Mouse (Mus musculus): Measurements from ENCODE around the gene Gjb1. TPM values are rescaled to one million over a fixed set of nuclear protein-coding genes. Genes with fewer than 3 reads are reported as not detected.

Gene Gjb1
- total RNA-seq, 2 experiments from 2014 or later = 13.2 TPM

DNA sequence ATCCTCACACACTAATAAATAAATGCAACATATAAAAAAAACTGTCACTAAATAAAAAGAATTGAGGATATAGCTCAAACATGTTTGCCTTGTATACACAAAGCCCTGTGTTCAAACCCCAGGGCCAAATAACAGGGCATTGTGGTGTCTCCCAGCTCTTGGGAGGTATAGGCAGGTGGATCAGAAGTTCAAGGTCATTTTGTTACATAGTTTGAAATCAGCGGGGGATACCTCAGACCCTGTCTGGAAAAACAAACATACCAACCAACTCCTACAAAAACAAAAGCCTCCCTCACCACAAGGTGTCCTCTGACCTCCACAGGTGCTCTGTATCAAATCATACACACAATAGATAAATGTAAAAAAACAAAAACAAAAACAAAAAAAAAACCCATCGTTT is 18.2 kb downstream of the Gjb1 start:
- DNase-seq (ENCODE audit: extremely low spot score in 1 of 2, low spot score in 1 of 2) = no peak

DNA sequence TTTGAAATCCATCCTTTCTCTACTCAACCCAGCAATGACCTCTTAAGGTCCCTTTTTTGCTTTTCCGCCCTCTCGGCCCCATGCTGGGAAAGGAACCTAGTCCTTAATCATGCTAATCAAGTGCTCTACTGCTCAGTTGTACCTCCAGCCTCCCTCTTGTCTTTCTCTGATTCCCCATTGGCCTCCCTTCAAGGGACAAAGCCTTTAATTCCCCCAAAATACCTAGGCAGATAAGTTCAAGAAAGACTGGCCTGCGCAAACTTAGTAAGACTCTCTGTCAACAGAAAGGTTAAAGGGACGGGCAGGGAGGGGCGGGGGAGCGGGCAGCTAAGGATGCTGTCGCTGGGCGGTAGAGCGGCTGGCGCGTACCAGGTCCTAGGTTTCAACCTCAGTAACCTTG is 20.3 kb downstream of the Gjb1 start:
- no peak for DNase-seq (ENCODE audit: extremely low spot score in 1 of 2, low spot score in 1 of 2)

DNA sequence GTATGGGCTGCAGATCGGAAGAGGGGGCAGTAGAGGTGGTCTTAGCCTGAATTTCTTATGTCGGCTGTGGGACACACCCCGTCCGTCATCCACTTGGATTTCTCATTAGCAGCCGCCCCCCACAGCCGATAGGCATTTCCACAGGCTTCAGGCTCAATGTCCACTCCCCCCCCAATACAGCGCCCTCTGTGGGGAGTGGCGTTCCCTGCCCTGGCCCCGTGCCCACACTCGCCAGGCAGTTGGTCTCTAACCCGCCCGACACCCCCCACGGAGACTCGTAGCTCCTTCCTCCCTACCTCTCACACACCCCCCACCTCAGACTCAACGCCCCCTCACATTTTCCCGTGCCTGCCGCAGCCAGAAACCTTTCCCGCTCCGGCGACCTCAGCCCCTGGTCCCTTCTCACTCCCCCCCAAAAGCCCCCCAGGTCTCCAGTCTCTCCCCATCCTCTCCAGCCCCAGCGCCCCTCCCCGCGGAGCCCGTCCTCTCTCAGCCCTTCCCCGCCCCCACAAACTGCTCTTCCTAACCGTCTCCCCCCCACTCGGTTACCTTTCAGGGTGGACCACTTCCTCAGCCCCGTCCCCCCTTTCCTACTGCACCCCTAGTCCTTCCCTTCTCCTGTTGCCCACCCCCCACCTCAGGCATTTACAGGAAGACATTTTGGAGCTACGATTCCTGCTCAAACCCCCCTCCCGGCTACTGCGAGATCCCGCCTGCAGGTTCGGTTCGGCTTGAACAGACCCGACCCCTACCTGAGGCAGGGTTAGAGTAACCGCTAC is 43.0 kb downstream of the Gjb1 start:
- peak; percentile 36 for DNase-seq (ENCODE audit: extremely low spot score in 1 of 2, low spot score in 1 of 2)

DNA sequence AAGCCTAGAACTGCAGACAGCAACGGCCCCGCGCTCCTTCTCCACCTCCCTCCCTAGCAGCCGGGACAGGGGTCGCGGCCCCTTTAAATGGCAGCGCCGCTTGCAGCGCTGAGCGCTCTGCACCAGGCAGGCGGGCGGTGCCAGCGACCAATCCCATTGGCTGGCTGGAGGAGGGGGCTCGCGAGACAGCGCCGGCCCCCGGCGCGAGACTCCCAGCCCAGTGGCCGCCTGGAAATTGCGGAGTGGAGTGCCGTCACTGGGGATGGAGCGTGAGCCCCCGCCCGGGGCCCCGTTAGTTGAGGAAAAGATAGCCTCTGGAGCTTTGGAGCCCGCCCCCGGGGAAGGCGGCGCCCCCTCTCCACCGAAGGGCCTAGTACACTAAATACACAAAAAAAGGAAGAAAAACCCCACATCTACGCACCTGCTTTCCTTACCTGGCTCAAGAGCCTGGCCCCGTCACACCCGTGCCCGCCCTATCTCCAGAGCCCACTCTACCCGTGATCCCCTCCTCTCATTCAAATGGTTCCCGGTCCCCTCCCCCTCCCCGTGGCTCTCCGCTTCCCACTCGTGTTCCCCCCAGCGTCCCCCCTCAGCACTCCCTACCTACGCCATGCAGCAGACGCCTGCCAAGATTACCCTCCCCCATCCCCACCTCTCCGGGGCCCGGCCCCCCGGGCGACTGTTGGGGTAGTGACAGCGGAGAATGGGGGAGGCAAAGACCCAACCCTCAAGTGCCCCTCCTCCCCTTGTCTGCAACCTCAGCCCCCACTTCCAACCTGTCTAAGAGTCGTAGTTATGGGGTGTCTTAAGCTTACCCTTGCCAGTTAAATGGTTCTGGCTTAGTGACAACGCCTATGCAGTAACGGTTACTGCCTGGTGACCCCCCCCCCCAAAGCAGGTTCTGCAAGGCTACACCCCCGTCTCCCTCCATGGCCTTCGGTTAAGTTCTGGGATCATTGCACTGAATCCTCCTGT is 43.8 kb downstream of the Gjb1 start:
- peak; percentile 70 to 76 for DNase-seq (ENCODE audit: extremely low spot score in 1 of 2, low spot score in 1 of 2)

DNA sequence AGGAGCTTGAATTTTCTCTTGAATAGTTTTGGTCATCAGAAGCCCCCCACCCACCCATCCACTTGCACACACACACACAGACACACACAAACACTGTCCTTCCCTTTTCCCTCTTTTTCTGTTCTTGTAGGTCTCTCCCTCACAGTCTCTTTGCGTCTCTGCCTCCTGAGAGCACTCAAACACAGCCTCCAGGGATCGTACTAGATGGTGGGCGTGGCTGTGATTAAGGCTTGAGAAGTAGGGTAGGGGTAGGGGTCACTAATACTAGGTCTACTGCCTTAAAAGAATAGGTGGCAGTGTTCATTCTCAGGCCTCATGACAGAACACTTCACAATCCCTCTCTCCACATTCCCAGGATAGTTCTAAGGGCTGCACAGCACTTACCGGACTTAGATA is 44.5 kb downstream of the Gjb1 start, which contains the start of gene Zmym3:
Gene Zmym3, minus strand, starts transcription at position 150 of the 396 bp plus-strand sequence.
- no peak for DNase-seq (ENCODE audit: extremely low spot score in 1 of 2, low spot score in 1 of 2)

DNA sequence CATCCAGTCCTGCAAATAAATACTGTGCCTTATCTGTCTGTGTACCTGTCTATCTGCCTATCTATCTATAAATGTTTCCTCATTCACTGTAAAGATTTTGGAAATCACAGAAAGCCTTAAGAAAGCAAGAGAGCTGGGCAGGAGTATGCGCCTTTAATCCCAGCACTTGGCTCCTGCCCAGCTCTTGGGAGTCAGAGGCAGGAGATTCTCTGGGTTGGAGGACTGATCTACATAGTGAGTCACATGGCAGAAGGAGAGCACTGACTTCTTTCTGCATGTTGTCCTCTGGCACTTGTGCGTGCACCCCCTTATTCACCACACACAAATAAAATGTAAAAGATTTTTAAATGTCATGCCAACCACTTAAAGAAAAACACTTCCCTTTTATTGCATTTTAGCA is 47.3 kb downstream of the Gjb1 start:
- DNase-seq (ENCODE audit: extremely low spot score in 1 of 2, low spot score in 1 of 2) = no peak

DNA sequence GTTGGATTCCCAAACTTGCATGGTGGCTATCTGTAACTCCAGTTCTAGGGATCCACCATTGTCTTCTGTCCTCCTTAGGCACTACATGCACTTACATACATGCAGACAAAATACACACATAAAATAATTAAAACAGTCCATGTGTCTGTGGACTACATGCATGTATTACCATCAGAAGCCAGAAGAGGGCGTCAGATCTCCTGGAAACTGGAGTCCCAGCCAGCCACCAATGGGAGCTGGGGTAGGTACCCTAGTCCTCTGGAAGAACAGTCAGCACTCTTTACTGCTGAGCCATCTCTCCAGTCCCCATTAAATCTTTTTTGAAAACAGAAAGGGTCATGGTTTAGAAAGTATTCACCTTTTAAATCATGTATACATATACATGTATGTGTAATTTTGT is 51.6 kb downstream of the Gjb1 start:
- no peak for DNase-seq (ENCODE audit: extremely low spot score in 1 of 2, low spot score in 1 of 2)

DNA sequence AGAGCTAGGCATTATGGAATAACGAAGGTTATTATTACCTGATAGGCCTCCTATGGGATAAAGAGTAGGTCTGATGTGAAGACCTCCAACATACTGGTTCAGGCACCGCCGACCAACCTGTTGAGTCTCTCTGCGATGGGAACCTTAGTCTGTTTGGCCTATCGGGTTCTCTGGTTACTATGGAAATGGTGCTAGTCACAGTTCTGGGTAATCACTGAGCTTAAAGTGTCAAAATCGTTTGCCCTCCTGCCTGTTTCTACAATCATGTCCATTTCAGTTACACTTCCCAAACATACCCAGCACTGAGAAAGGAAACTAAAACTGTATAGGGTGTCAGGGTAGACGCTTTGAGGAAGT is 52.6 kb downstream of the Gjb1 start:
- DNase-seq (ENCODE audit: extremely low spot score in 1 of 2, low spot score in 1 of 2) = no peak

DNA sequence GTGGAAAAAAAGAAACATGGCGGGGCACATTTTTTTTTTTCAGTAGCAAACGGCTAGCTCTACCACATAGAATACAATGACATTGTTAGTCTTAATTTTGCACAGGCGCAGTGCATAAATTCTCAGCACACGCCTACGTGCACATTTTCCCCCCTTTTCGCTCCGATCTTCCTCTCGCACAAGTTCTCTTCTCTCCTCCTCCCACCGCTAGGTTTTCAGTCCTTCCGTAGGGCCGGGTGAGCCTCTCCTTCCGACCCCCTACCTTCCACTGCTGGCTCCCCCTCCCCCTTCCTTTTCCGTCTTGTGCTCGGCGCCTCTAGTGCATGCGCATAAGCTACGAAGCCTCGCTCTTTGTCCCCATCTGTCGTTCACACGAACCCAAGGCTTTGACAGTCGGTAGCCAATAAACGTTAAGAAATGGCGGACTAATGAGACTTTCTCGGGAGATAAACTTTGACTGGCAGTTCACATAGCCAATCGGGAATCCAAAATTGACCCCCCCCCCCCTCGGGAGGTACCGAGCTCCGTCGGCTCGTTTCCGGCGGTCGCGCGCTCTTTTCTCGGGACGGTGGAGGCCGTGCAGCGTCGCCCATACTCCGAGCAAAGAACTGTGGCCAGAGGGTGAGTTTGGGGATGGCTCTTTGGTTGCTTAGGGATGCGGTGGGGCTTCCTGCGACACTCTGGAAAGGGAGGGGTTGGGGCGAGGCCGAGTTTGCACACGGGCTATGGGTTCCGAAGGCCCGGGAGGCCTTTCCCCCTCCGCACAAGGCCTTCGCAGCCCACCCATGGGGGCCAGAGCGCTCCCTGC is 53.2 kb downstream of the Gjb1 start, which contains the start of gene Nono:
Gene Nono, plus strand, starts transcription at position 177 of the 808 bp plus-strand sequence.
- peak; percentile 58 to 61 for DNase-seq (ENCODE audit: extremely low spot score in 1 of 2, low spot score in 1 of 2)

DNA sequence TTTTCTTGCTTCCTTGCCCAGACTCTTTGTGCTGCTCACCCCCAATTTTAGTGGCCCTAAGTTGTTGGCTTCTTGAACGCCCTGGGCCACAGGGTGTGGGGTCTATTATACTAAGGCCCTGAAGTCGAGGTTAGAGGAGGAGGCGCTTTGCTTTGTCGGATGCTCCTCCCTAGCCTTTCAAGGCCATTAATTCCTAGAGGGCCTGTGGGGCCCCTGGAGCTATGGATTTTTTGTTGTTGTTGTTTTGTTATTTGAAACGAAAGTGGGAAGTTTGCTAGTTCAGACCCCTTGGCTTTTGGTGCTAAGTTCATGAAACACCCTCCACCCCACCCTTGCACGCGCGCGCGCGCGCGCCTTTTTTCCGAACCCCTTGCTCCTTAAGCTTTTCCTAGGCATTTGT is 53.8 kb downstream of the Gjb1 start:
- no peak for DNase-seq (ENCODE audit: extremely low spot score in 1 of 2, low spot score in 1 of 2)

Other genes with a start within 250 kb of the Gjb1 start
- gene Snx12, start 153.8 kb upstream of the Gjb1 start, total RNA-seq (2021) = 10 to 100 TPM; 72.9 to 83.2 TPM
- 10 to 100 TPM; 18.4 to 22.8 TPM for gene Foxo4, start 121.8 kb upstream of the Gjb1 start, total RNA-seq (2021)
- not detected for gene Gm614, start 112.4 kb upstream of the Gjb1 start, total RNA-seq (2021)
- 1 to 10 TPM; 1.3 to 1.4 TPM for gene Il2rg, start 108.1 kb upstream of the Gjb1 start, total RNA-seq (2021)
- not detected for gene Gm20489, start 107.4 kb upstream of the Gjb1 start, total RNA-seq (2021)
- gene Med12, start 102.3 kb upstream of the Gjb1 start, total RNA-seq (2021) = 10 to 100 TPM; 21.2 to 39.4 TPM
- 100 to 1,000 TPM; 194 to 212 TPM for gene Nlgn3, start 77.2 kb upstream of the Gjb1 start, total RNA-seq (2021)
- gene Zmym3, start 44.5 kb downstream of the Gjb1 start, total RNA-seq (2021) = 100 to 1,000 TPM; 134 to 167 TPM
- gene Nono, start 52.9 kb downstream of the Gjb1 start, total RNA-seq (2021) = 100 to 1,000 TPM; 131 to 158 TPM
- 1 to 10 TPM in 1 of 2 experiments, under 1 TPM in 1; 0.42 to 1.8 TPM for gene Itgb1bp2, start 72.7 kb downstream of the Gjb1 start, total RNA-seq (2021)
- gene Taf1, start 156.4 kb downstream of the Gjb1 start, total RNA-seq (2021) = 10 to 100 TPM; 44.7 to 46.3 TPM